Mouse (Mus musculus) mature B cell (primary cell): Measurements from ENCODE around the gene Flnb.

Experiments used
- in situ Hi-C: fragments of 300-500 bp; cut with MboI; formaldehyde crosslinking; loops from 2 replicates; pipeline ENCODE4 v1.14.3; 2019

Gene Flnb

GRCm38 (mm10) chr14:7826151-7826937, 8.6 kb downstream of the Flnb start:
- in situ Hi-C loops, result no loop called here

- in situ Hi-C loops, result no loop called here
These were observed 11.4 kb downstream of the Flnb start for GRCm38 (mm10) chr14:7829181-7829580.

- in situ Hi-C loops, result no loop called here
These were observed 14.1 kb downstream of the Flnb start for GRCm38 (mm10) chr14:7831770-7832439.

DNA sequence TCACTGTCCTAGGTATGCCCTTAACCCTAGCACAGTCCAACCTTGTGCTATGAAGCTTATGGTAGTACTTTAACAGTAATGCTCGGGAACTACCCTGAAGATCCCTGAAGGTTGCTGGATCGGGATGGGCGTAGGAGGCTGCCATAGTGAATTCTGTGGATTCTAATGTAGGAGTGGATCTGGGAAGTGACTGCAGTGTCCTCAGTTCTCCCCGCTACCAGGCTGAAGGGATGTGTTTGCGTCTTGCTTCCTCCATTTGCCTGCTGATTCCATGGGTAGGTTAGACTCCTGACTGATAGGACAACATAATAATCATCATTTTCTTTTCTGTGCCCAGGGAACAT, 14.7 kb downstream of the Flnb start:
- in situ Hi-C loops, result no loop called here

- in situ Hi-C loops, result no loop called here
These were observed 15.7 kb downstream of the Flnb start for GRCm38 (mm10) chr14:7833458-7833857.

GRCm38 (mm10) chr14:7838564-7839089, 20.9 kb downstream of the Flnb start:
- in situ Hi-C loops, result no loop called here

- in situ Hi-C loops, result no loop called here
These were observed 22.3 kb downstream of the Flnb start for GRCm38 (mm10) chr14:7839950-7840514.

DNA sequence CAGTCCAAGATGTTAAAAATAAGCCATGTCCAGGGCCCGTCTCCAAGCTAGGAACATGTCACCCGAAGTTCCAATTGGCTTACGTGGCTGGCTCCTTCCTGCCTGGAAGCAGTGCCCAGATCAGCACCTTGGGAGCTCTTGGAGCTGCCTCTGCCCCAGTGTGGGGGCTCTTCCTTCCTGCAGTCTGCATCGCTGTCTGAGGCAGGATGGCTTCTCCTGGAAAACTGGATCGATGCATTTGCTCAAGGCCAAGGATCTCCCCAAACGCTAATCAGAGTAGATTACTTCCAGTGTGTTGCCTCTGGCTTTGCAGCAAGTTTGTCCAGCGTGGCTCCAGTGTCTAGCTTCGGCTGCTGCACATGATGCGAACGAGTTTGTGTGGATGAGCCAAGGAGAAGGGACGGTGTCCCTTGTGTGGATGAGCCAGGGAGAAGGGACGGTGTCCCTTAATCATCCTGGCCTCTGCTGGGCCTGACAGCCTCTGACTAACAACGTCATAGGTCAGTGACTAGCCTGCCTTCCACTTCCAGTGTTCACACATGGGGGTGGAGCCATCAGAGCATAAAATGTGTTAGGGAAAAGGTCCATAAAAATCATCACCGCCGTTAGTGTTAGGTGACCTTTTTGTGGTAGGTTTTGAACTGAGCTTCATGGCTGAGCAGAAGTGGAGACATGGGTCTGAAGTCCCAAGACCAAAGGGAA, 25.0 kb downstream of the Flnb start:
- in situ Hi-C loops, result no loop called here

DNA sequence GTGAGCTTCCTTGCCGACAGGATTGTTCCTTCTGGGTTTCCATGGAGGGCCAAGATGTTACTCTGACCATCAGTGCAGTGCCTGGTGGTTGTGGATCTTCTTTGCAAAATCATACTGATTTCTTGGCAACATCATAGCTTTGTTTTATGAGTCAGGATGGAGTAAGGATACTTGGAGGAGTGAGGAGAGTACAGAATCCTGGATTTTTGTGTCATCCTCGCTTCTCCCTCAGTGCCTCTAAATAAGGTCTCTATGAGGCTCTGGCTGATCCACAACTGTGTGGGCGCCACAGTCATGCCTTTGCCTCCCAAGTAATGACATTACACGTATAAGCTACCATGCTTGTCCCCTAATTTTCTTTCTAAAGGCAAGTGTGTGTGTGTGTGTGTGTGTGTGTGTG, 28.9 kb downstream of the Flnb start:
- in situ Hi-C loops, result no loop called here

DNA sequence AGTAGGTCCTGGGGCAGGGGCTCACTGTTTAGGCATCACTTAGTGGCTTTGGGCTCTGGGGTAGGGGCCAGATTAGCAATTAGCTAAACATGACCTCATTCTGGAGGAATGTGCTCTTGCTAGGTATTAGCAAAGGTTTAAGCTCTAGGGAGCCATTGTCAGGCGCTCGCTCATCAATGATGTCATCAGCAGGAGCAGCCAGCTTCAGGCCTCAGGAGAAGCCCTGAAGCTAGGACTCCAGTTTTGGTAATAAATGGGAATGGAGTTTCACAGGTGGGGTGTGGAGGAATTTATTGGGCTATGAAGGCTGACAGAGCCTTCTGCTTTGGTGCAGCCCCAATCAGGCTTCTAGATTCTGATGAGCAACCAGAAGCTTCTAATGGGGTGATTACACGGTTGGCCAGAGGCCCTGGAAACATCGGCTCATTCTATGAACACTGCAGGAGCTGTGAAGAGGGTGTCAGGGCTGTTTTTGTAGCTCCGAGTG, 30.0 kb downstream of the Flnb start:
- in situ Hi-C loops, result no loop called here

- in situ Hi-C loops, result no loop called here
These were observed 33.2 kb downstream of the Flnb start for GRCm38 (mm10) chr14:7850913-7851312.

DNA sequence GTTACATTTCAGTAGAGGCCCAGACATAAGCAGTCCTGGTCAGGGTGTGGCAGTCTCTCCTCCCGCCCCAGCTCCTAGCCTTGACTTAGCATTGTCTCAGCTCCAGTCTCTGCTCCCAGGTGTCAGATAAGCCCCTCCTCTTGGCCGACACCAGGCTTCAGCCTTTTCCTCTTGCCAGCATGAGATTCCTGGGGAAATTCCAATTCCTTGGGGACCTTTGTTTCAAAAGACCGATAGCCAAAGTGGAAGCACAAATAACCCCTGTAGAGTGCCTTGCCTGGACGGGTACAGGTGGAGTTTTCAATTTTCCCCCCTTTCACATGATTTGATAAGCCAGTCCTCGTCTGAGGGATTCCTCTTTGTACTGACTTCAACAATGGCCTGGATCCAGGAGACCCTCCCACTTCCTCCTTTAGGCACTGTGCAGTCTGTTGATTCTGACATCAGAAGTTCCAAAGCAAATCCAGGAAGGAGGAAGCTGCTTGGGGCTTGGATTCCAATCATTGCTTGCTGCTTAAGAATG, 33.8 kb downstream of the Flnb start:
- in situ Hi-C loops, result no loop called here

- in situ Hi-C loops, result no loop called here
These were observed 35.9 kb downstream of the Flnb start for GRCm38 (mm10) chr14:7853691-7854090.

- in situ Hi-C loops, result no loop called here
These were observed 36.6 kb downstream of the Flnb start for GRCm38 (mm10) chr14:7854366-7854765.

DNA sequence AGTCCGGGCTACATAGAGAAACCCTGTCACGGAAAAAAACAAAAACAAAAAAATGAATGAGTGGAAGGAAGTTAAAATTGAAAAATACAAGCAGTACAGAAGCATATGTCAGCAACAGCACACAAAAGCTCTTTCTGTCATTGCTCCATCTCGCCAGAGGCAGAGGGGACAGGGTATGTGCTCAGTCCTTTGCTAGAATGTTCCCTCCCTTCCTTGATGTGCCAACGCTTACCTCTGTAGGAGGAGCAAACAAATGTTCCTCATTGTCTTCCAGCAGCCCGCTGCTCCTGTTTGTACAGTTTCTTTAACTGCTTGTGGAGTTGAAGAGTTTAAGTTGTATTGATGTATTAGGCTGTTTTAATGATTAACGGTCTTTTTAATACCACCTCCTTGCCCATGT, 37.3 kb downstream of the Flnb start:
- in situ Hi-C loops, result no loop called here

- in situ Hi-C loops, result no loop called here
These were observed 37.7 kb downstream of the Flnb start for GRCm38 (mm10) chr14:7855501-7855900.

DNA sequence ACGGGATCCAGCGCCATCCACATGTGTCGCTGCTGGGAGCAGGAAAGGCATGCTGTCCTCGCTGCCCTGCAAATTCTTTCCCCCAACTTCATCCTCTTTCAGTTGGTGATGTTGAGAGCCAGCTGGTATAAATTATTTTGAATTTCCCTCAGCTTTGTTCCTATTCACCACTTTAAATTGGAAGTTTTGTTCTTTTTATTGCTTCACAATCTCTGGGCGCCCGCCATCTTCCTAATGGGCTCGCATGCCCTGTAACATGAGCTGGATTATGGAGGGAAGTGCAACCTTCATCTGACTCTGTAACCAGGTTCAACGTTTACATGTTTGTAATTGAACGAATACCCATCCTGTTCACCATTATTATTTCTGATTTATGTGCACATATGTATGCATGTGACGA, 38.6 kb downstream of the Flnb start:
- in situ Hi-C loops, result no loop called here

DNA sequence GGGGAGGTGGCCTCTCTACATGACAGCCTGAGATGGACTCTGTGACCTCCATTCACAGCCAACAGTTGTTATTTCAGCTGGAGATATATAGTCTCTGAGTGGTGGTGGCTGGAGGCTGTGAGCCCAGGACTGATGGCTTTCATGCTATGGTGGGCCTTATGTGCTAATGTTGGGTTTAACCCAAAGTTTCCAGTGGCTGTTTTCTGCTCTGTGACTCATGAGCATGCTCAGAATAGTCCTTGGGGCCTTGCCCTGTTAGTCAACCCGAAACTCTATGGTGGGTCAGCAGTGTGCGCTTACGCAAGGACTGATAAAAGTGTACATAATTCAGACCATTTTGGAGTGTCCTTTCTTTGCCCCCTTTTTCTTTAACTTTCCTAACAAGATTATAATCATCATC, 40.1 kb downstream of the Flnb start:
- in situ Hi-C loops, result no loop called here

DNA sequence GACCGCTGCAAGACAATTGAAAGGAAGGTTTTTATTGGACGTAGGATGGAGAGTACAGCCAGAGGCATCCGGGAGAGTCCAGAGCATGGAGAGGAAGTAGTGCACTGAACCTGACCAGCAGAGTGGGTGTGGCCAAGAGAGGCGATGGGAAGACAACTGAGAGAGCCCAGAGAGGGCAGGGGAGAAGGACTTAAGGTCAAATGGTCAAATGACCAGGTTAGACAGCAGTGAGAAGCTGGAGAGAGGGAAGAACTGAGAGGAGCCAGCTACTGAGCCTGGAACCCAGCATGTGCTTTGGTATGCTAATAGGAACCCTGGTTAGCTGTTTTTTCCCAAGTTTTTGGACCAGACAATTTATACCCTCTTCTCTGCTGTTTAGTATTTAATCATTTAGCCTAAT, 40.7 kb downstream of the Flnb start:
- in situ Hi-C loops, result no loop called here

- in situ Hi-C loops, result no loop called here
These were observed 42.9 kb downstream of the Flnb start for GRCm38 (mm10) chr14:7860525-7861154.

DNA sequence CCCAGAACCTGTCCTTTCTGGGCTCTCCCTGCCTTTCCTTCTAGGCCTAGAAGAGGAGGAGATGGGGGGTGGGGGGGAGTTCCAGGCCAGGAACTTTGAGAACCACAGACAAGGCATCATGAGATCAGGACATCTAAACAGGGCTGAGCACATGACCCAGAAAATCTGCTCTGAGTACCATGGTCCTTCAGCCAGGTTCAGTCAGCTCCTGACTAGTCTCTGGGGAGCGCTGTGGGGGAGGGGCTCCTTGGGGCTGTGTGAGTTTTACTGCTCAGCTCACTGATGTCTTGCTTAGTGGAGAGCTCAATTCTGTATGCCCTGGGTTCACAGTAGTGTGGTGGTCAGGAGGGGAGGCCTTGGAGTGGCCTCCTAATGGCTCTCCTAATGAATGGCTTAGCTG, 43.5 kb downstream of the Flnb start:
- in situ Hi-C loops, result no loop called here

DNA sequence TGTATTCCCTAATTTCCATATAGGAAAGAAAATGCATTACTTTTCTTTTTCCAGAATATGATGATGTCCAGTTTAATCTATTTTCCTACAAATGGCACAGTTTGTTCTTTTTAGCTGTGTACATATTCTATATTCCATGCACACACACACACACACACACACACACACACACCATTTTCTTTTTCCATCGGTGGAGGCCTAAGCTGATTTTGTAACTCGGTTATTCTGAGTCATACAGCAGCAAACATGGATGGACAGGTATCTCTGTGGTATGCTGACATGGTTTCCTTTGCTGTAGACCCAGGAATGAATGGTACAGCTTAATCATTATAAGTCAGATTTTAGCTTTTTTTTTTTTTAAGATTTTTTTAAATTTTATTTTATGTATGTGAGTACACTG, 44.5 kb downstream of the Flnb start:
- in situ Hi-C loops, result no loop called here
